Mouse (Mus musculus): ENCODE data around the gene Mgst2. TPM values are rescaled to one million over a fixed set of nuclear protein-coding genes. Genes with fewer than 3 reads are reported as not detected.

Mgst2 gene
- polyA plus RNA-seq, 1 experiment from 2014 or later, result not detected

DNA sequence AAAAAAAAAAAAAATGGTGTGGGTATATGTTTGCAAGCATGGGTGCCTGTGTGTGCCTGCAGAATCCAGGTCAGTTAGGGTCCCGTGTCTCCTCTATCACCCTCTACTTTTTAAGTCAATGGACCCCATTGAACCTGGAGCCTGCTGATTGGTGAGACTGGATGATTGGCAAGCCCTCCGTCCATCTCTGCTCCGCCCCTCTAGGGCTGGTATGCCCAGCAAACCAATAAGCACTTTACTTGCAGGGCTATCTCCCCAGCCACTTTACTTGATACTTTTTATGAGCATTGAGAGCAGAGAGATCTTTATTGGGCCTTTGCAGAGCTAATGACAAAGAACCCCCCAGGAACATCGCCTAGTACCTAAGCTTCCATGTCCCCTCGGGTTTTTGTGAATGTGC is 54.3 kb downstream of the Mgst2 start:
- no peaks in the 10 kb centered on the region for H3K27me3 ChIP-seq (ENCODE audit: control insufficient read depth, insufficient read depth, low read length)
- H3K4me3 ChIP-seq (ENCODE audit: low read depth, low read length), result no peak overlapping the region
- no peaks in the 10 kb centered on the region for H3K9me3 ChIP-seq (ENCODE audit: control insufficient read depth, low read length)
- H3K9ac ChIP-seq (ENCODE audit: low read length), result no peak overlapping the region
- no peak overlapping the region for H3K4me2 ChIP-seq
- ATAC-seq (ENCODE audit: low FRiP score) (no peak), DNase-seq (ENCODE audit: low spot score, missing footprints) (no peak)
- no peaks in the 10 kb centered on the region for H3K36me3 ChIP-seq (ENCODE audit: control insufficient read depth, insufficient read depth, low read length)
- H3K4me1 ChIP-seq (ENCODE audit: control insufficient read depth, insufficient read depth, low read length), result peaks cover 12% of the 10 kb centered on the region; the same call in 1 of the 2 replicates
- H3K27ac ChIP-seq (ENCODE audit: low read depth, low read length), result no peak overlapping the region
- WGBS, result 80% methylated on average over 5 of the region's 5 CpGs

DNA sequence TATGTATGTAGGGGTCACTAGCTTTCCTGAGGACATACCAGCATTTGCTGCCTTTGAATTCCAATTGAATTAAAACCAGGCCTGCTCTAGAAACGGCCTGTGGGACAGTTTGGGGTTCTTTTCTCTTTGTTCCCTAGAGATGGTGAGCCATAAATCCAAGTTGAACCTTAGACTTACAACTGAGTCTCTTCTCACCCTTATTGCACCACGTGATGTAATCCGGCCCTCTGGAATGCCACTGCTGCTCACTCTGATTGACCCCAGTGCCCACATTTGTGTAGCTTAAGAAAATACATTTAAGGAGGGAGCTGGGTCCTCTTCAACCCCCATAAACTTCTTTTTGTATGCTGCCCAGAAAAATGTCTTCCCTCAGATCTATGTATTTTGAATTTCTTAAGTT is 57.3 kb downstream of the Mgst2 start:
- no peaks in the 10 kb centered on the region for H3K9me3 ChIP-seq (ENCODE audit: control insufficient read depth, low read length)
- H3K27me3 ChIP-seq (ENCODE audit: control insufficient read depth, insufficient read depth, low read length), result no peaks in the 10 kb centered on the region
- H3K4me3 ChIP-seq (ENCODE audit: low read depth, low read length), result no peak overlapping the region
- peaks cover 12% of the 10 kb centered on the region; the same call in 1 of the 2 replicates for H3K4me1 ChIP-seq (ENCODE audit: control insufficient read depth, insufficient read depth, low read length)
- ATAC-seq (ENCODE audit: low FRiP score), result no peak
- no peak overlapping the region for H3K4me2 ChIP-seq
- 67% methylated on average over 3 of the region's 3 CpGs for WGBS
- no peak for DNase-seq (ENCODE audit: low spot score, missing footprints)
- H3K9ac ChIP-seq (ENCODE audit: low read length), result no peak overlapping the region
- no peak overlapping the region for H3K27ac ChIP-seq (ENCODE audit: low read depth, low read length)
- no peaks in the 10 kb centered on the region for H3K36me3 ChIP-seq (ENCODE audit: control insufficient read depth, insufficient read depth, low read length)

DNA sequence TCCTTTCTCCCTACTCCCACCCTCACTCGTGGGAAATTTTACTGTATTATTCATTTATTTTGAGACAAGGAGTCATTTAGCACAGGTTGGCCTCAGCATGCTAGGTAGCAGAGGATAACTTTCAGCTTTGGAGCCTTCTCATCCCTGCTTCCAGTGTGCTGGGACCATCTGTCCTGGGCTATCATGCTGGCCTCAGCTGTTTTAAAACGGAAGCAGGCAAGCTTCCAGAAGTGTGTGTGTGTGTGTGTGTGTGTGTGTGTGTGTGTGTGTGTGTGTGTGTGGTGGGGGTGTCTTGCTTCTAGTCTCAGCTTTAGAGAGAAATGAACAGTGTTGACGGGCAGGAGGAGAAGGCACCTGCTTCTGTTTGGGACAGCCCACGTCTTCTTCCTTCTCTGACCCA is 57.7 kb downstream of the Mgst2 start:
- peaks cover 12% of the 10 kb centered on the region; the same call in 1 of the 2 replicates for H3K4me1 ChIP-seq (ENCODE audit: control insufficient read depth, insufficient read depth, low read length)
- DNase-seq (ENCODE audit: low spot score, missing footprints) (no peak), ATAC-seq (ENCODE audit: low FRiP score) (no peak)
- H3K4me3 ChIP-seq (ENCODE audit: low read depth, low read length), result no peak overlapping the region
- H3K27me3 ChIP-seq (ENCODE audit: control insufficient read depth, insufficient read depth, low read length), result no peaks in the 10 kb centered on the region
- no peaks in the 10 kb centered on the region for H3K36me3 ChIP-seq (ENCODE audit: control insufficient read depth, insufficient read depth, low read length)
- WGBS, result 79% methylated on average over 4 of the region's 4 CpGs
- H3K9ac ChIP-seq (ENCODE audit: low read length), result no peak overlapping the region
- no peak overlapping the region for H3K4me2 ChIP-seq
- no peaks in the 10 kb centered on the region for H3K9me3 ChIP-seq (ENCODE audit: control insufficient read depth, low read length)
- H3K27ac ChIP-seq (ENCODE audit: low read depth, low read length), result no peak overlapping the region

- Histone ChIP-seq H3K27me3 (ENCODE audit: control insufficient read depth, insufficient read depth, low read length) (no peaks in the 10 kb centered on the region), H3K4me1 (ENCODE audit: control insufficient read depth, insufficient read depth, low read length) (0 out of 2 replicates have a peak, but pooled peaks cover 4% of the 10 kb centered on the region), H3K4me2 (no peak overlapping the region), H3K27ac (ENCODE audit: low read depth, low read length) (no peak overlapping the region), H3K36me3 (ENCODE audit: control insufficient read depth, insufficient read depth, low read length) (no peaks in the 10 kb centered on the region), H3K4me3 (ENCODE audit: low read depth, low read length) (no peak overlapping the region), H3K9ac (ENCODE audit: low read length) (no peak overlapping the region), H3K9me3 (ENCODE audit: control insufficient read depth, low read length) (no peaks in the 10 kb centered on the region)
- DNase-seq (ENCODE audit: low spot score, missing footprints) (no peak), ATAC-seq (ENCODE audit: low FRiP score) (no peak)
- 90% methylated on average over 3 of the region's 3 CpGs for WGBS
Observed at GRCm38 (mm10) chr3:51719373-51719772, 59.2 kb downstream of the Mgst2 start.

DNA sequence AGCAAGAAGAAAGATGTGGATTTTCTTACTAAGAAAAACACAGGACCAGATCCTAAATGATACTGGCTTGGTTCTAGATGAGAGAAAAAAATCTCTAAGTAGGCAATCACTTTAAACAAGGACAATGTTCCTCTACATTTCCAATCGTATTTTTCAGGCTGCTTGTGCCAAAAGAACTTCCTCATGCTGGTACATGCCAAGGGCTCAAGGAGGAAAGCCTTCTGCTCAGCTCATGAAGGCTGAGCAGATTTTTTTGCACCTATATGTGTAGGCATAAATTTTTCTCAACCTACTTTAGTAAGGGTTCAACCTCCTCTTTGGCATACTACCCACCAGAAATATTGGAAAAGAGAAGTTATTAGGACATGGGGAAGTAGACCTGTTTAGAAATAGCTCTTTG is 59.8 kb downstream of the Mgst2 start:
- DNase-seq (ENCODE audit: low spot score, missing footprints) (no peak), ATAC-seq (ENCODE audit: low FRiP score) (no peak)
- Histone ChIP-seq H3K4me1 (ENCODE audit: control insufficient read depth, insufficient read depth, low read length) (0 out of 2 replicates have a peak, but pooled peaks cover 2% of the 10 kb centered on the region), H3K9me3 (ENCODE audit: control insufficient read depth, low read length) (no peaks in the 10 kb centered on the region), H3K4me2 (no peak overlapping the region), H3K27ac (ENCODE audit: low read depth, low read length) (no peak overlapping the region), H3K36me3 (ENCODE audit: control insufficient read depth, insufficient read depth, low read length) (no peaks in the 10 kb centered on the region), H3K4me3 (ENCODE audit: low read depth, low read length) (no peak overlapping the region), H3K9ac (ENCODE audit: low read length) (no peak overlapping the region), H3K27me3 (ENCODE audit: control insufficient read depth, insufficient read depth, low read length) (no peaks in the 10 kb centered on the region)
- WGBS, result 80% methylated on average over 1 of the region's 1 CpGs

- Histone ChIP-seq H3K9ac (ENCODE audit: low read length) (no peak overlapping the region), H3K4me3 (ENCODE audit: low read depth, low read length) (no peak overlapping the region), H3K36me3 (ENCODE audit: control insufficient read depth, insufficient read depth, low read length) (no peaks in the 10 kb centered on the region), H3K9me3 (ENCODE audit: control insufficient read depth, low read length) (no peaks in the 10 kb centered on the region), H3K4me1 (ENCODE audit: control insufficient read depth, insufficient read depth, low read length) (peaks cover 8% of the 10 kb centered on the region), H3K4me2 (no peak overlapping the region), H3K27me3 (ENCODE audit: control insufficient read depth, insufficient read depth, low read length) (no peaks in the 10 kb centered on the region), H3K27ac (ENCODE audit: low read depth, low read length) (no peak overlapping the region)
- ATAC-seq (ENCODE audit: low FRiP score) (no peak), DNase-seq (ENCODE audit: low spot score, missing footprints) (no peak)
- WGBS, result 91% methylated on average over 6 of the region's 6 CpGs
Observed at GRCm38 (mm10) chr3:51726257-51726656, 66.1 kb downstream of the Mgst2 start.

- Histone ChIP-seq H3K4me1 (ENCODE audit: control insufficient read depth, insufficient read depth, low read length) (peaks cover 12% of the 10 kb centered on the region), H3K36me3 (ENCODE audit: control insufficient read depth, insufficient read depth, low read length) (no peaks in the 10 kb centered on the region), H3K9ac (ENCODE audit: low read length) (no peak overlapping the region), H3K4me3 (ENCODE audit: low read depth, low read length) (no peak overlapping the region), H3K27ac (ENCODE audit: low read depth, low read length) (0 out of 2 replicates have a peak overlapping the region, but pooled peaks have one; percentile 6), H3K27me3 (ENCODE audit: control insufficient read depth, insufficient read depth, low read length) (no peaks in the 10 kb centered on the region), H3K4me2 (no peak overlapping the region), H3K9me3 (ENCODE audit: control insufficient read depth, low read length) (no peaks in the 10 kb centered on the region)
- 85% methylated on average over 3 of the region's 3 CpGs for WGBS
- ATAC-seq (ENCODE audit: low FRiP score) (no peak), DNase-seq (ENCODE audit: low spot score, missing footprints) (no peak)
Observed at GRCm38 (mm10) chr3:51727487-51727886, 67.3 kb downstream of the Mgst2 start.

- H3K4me1 ChIP-seq (ENCODE audit: control insufficient read depth, insufficient read depth, low read length), result peaks cover 16% of the 10 kb centered on the region
- H3K27me3 ChIP-seq (ENCODE audit: control insufficient read depth, insufficient read depth, low read length), result no peaks in the 10 kb centered on the region
- no peaks in the 10 kb centered on the region for H3K36me3 ChIP-seq (ENCODE audit: control insufficient read depth, insufficient read depth, low read length)
- no peak for ATAC-seq (ENCODE audit: low FRiP score)
- H3K9ac ChIP-seq (ENCODE audit: low read length), result no peak overlapping the region
- no peak for DNase-seq (ENCODE audit: low spot score, missing footprints)
- no peak overlapping the region for H3K4me3 ChIP-seq (ENCODE audit: low read depth, low read length)
- H3K27ac ChIP-seq (ENCODE audit: low read depth, low read length), result peak overlapping the region; percentile 20; the same call in 1 of the 2 replicates
- 81% methylated on average over 8 of the region's 8 CpGs for WGBS
- no peaks in the 10 kb centered on the region for H3K9me3 ChIP-seq (ENCODE audit: control insufficient read depth, low read length)
- no peak overlapping the region for H3K4me2 ChIP-seq
Observed at GRCm38 (mm10) chr3:51727968-51728367, 67.8 kb downstream of the Mgst2 start.

- no peaks in the 10 kb centered on the region for H3K27me3 ChIP-seq (ENCODE audit: control insufficient read depth, insufficient read depth, low read length)
- ATAC-seq (ENCODE audit: low FRiP score) (no peak), DNase-seq (ENCODE audit: low spot score, missing footprints) (no peak)
- H3K4me3 ChIP-seq (ENCODE audit: low read depth, low read length), result no peak overlapping the region
- 85% methylated on average over 12 of the region's 12 CpGs for WGBS
- H3K27ac ChIP-seq (ENCODE audit: low read depth, low read length), result no peak overlapping the region; the same call in 1 of the 2 replicates
- H3K9me3 ChIP-seq (ENCODE audit: control insufficient read depth, low read length), result no peaks in the 10 kb centered on the region
- H3K36me3 ChIP-seq (ENCODE audit: control insufficient read depth, insufficient read depth, low read length), result no peaks in the 10 kb centered on the region
- H3K4me1 ChIP-seq (ENCODE audit: control insufficient read depth, insufficient read depth, low read length), result peaks cover 16% of the 10 kb centered on the region
- H3K9ac ChIP-seq (ENCODE audit: low read length), result no peak overlapping the region
- H3K4me2 ChIP-seq, result no peak overlapping the region
Observed at GRCm38 (mm10) chr3:51728456-51728855, 68.3 kb downstream of the Mgst2 start.

Measured in midbrain, embryonic 11.5 days (tissue).